Mouse (Mus musculus) CD4-positive, CD25-positive, alpha-beta regulatory T cell, adult 9 weeks (primary cell): ENCODE data around the gene Nr2f1. TPM values are rescaled to one million over a fixed set of nuclear protein-coding genes. Genes with fewer than 3 reads are reported as not detected.

Experiments
- polyA plus RNA-seq: library from polyadenylated mRNA; unstranded; fragments of 100-300 nt; shearing (Covaris generic); gene quantifications from one replicate; pipeline ENCODE4 v1.2.1, GENCODE M21; 2017

Gene Nr2f1
- not detected for polyA plus RNA-seq

GRCm38 (mm10) chr13:78199642-78200160 is at the start of gene Nr2f1:
TSS of gene Nr2f1 (minus strand) at chr13:78199757.

Other genes with a start within 250 kb of the Nr2f1 start
- gene Pou5f2, start 174.9 kb downstream of the Nr2f1 start, polyA plus RNA-seq = 6.3 TPM